Mouse (Mus musculus) c-Kit-positive CD71-negative TER-119-negative erythroid progenitor cells, embryonic 14.5 days (primary cell): ENCODE data around the gene Car4.
A peak's percentile ranks its signal among the peaks of the same experiment; 100 is the strongest.

Experiments
- DNase-seq: peaks from one replicate; pipeline ENCODE4 v3.0.0-alpha.2; 2013; ENCODE audit warnings: low read depth

Gene Car4

GRCm38 (mm10) chr11:84957591-84958270, at the start of gene Car4:
Car4 (plus strand) TSS chr11:84957786.
- DNase-seq: no peak

DNA sequence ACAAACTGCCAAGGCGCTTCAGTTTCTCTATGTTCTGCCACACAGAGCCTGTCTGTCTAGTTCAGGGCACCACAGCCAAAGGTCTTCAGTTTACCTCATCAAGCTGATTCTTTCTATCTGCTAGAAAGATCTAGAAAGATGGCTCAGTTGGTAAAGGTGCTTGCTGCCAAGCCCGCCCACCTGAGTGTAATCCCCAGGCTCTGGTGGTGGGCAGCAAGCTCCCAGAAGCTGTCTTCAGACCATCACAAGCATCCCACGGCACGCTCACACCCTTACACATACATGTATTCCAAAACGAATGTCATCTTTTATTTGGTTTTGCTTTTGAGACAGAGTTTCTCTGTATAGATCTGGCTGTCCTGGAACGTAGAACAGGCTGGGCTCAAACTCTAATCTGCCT, 49.1 kb upstream of the Car4 start:
- DNase-seq: no peak

- DNase-seq: no peak
Observed at GRCm38 (mm10) chr11:84910411-84910810, 47.2 kb upstream of the Car4 start.

- no peak for DNase-seq
Observed at GRCm38 (mm10) chr11:84914673-84915072, 42.9 kb upstream of the Car4 start.

GRCm38 (mm10) chr11:84916053-84916702, 41.4 kb upstream of the Car4 start, which contains the start of gene Znhit3:
Znhit3 (minus strand) TSS chr11:84916366.
- peak; percentile 83 for DNase-seq

DNA sequence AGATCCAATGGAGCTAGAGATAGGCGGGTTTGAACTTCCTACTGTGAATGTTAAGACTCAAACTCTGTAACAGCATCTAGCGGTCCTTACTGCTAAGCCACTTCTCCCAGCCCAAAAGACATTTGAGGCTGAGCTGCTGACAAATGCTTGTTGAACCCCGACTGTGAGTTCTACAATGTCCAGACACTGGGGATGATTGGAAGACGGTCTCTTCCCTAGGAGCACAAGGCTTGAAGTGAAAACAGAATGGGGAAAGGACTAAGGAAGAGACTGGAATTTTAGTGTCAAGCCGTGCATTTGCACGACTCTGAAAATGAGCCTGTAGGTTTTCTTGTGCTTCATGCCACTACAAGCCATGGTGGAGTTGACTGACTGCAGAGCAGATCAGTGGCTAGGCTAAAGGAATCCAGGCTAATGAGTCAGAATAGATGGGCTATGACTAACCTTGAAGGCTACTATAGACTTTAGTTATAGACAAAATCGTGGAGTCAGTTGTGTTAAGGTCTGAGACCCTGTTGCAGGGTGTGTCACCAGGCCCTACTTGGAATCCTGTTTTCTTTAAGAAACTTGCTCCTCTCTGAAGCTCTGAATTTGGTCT, 40.8 kb upstream of the Car4 start:
- DNase-seq: no peak

DNA sequence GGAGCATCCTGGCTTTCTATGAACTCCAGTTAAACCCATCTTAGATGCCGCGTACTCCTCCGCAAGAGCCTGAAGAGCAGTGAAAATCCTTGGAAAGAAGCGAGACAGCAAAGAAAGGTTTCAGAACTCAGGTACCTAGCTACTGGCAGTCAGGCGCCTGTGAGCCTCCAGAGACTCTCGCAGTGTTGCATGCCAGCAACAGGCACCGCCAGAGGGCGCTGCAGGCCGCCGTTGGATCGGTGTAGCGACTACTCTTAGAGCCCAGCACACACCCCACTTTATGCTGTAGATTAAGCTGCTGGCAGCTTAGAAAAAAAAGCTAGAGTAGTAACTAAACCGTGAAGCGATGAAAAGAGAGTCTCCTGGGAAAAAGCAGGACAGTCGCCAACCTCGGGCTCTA, 39.2 kb upstream of the Car4 start:
- peak; percentile 79 for DNase-seq

DNA sequence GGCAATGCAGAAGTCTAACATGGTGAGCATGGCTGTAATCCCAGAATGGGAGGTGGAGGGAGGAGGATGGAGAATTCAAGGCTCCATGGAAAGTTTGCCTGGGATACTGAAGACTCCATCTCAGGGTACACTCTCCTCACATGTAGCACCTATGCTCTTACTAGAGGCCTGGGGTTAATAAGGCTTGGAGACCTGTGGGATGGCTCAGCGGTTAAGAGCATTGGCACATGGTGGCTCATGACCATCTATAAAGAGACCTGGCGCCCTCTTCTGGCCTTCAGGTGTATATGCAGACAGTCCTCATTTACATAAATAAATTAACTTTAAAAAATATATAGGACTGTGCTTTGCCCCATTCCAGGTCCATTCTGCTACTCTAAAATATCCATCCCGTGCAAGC, 38.3 kb upstream of the Car4 start:
- peak; percentile 38 for DNase-seq

- DNase-seq: no peak
Observed at GRCm38 (mm10) chr11:84919951-84920350, 37.6 kb upstream of the Car4 start.

GRCm38 (mm10) chr11:84920981-84921380, 36.6 kb upstream of the Car4 start:
- DNase-seq: no peak

DNA sequence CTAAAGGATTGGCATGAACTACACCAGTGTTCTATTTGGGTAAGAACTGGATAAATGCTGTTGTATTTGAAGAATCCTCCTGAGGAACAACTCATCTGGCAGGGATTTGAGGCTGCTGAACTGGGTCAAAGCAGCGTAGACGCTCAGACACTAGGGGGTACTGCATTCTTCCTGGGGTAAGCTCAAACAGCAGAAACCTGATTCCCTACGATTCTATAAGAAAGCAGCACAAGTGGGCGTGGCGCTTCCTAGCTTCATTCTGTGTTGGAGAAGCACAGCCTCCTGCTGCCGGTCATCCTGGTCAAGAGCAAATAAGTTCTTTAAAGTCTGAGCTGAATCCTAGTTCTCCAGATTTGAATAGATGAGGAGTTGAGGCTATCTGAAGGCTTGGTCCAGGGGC, 25.3 kb upstream of the Car4 start:
- no peak for DNase-seq

DNA sequence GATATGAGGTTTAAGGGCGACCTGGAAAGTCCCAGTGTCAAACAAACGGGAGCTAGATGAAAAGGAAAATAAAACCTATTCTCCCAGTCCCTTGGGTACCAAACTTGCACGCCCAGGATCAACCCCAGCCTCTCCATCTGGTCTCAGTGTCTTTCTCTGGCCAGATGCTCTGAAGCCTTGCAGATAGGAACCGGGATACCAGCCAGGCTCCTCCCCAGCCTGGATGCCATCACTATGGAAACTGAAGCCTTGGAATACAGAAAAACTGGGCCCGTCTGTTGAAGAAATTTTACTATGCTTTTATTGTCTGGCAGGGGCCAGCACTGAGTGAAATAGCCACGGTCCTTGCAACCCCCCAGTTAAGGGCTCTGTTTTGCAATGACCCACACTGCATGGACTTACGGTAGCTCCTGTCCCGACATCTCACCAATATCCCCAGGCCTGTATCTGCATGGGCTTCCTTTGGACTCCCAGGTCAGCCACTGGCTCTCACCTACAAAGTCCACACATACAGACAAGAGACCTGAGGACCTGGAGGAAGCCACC, 18.0 kb upstream of the Car4 start:
- no peak for DNase-seq

- no peak for DNase-seq
Observed at GRCm38 (mm10) chr11:84940140-84940539, 17.4 kb upstream of the Car4 start.

DNA sequence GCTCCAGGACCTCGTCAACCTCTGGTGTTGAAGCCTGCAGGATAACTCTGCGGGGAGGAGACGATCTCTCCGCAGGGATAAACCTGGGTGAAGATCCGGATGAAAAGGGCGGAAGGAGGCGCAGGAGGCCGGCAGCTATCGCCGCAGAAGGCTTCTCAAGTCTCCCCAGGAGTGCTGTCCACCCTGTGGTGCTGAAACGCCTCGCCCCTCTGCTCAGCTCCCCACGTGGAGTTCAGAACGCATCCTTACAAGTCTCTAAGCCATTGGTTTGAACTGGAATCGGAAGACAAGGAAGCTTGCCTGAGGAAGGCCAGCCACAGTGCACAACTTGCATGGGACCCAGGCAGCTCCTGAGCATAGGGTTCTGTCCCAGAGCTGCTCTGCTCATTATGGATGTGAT, 13.6 kb upstream of the Car4 start:
- DNase-seq: peak; percentile 66

GRCm38 (mm10) chr11:84944639-84945435, 12.7 kb upstream of the Car4 start:
- no peak for DNase-seq

DNA sequence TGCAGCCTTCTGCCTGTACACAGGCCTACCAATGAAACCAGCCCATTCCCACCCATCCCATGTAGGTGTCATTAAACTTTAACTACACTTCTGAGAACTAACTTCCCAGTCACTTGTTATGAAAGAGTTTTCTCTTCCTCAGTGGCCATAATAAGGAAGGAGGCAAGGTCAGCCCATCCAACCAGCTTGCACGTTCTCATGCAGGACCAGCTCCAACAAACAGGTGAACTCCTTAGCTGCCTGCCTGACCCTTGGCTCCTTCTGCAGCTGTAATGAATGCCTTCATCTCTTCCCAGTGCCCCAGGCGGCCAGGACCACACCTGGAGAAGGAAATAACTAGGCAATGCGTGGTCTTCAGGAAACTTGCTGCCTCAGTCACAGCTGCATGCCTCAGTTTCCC, 11.7 kb upstream of the Car4 start:
- no peak for DNase-seq

DNA sequence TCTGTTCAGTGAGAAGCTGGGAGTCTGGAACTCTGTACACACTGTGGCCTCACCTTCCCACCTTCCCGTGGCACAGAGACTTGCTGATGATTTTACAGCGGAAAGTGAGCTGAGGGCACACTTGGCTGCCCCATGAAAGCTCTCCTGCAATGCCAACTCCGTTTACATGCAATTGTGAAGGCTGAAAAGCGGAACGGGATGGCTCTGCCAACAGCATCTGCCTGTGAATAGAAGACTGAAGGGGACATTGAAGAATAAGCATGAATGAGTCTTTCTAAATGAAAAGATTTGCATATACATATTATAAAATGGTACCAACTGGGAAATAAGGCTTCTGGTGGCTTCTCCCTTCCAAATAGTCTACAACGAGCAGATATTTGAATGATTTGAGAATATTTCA, 10.4 kb upstream of the Car4 start:
- DNase-seq: no peak

GRCm38 (mm10) chr11:84948114-84948513, 9.5 kb upstream of the Car4 start:
- DNase-seq: no peak

GRCm38 (mm10) chr11:84948526-84948925, 9.1 kb upstream of the Car4 start:
- no peak for DNase-seq

GRCm38 (mm10) chr11:84952611-84953010, 5.0 kb upstream of the Car4 start:
- no peak for DNase-seq

GRCm38 (mm10) chr11:84956400-84956799, 1.2 kb upstream of the Car4 start:
- DNase-seq: no peak

GRCm38 (mm10) chr11:84957171-84957570, 415 bp upstream of the Car4 start:
- DNase-seq: no peak
